Mouse (Mus musculus): ENCODE results near the gene Rem2.

Rem2 gene

GRCm38 (mm10) chr14:54488350-54488749 is 12.4 kb downstream of the Rem2 start:
- no peak for DNase-seq (ENCODE audit: low read depth, low spot score)

- DNase-seq (ENCODE audit: low read depth, low spot score) = no peak
These were observed 16.6 kb downstream of the Rem2 start for GRCm38 (mm10) chr14:54492345-54493131.

DNA sequence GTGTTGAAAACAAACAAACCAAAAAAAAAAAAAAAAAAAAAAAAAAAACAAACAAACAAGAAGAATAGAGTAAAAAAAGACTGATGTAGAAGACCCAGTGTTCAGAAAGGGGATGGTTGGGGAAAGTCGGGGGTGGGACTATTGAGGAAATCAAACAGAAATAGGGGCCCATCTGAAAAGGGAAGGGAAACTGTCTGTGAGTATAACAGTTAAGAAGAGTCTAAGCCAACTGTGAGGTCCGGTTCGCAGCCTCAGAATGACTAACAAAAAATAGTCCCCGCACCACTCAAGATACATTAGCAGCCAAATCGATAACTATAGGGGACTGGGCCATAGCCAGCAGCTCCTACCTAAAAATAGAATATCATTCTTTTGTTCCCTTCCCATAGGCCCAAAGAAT is 17.3 kb downstream of the Rem2 start:
- no peak for DNase-seq (ENCODE audit: low read depth, low spot score)

DNA sequence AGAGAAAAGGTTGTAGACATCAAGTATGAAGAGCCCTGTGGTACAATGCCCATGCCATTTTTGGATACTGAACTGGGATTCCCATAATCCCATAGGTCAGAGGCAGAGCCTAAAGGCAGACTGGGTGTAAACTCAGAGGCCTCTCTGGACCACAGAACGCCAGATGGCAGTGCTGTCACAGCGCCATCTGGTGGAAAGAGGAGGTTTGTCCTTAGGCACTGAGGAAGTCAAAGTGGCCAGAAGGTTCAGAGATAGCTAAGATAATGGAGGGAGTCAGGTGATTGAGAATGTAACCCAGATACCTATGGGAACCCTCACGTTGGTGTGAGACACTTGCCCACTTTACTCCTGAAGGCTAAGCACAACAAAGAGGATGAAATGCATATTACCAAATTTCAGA is 18.3 kb downstream of the Rem2 start:
- DNase-seq (ENCODE audit: low read depth, low spot score) = peak; percentile 75

GRCm38 (mm10) chr14:54496706-54497105 is 20.8 kb downstream of the Rem2 start:
- DNase-seq (ENCODE audit: low read depth, low spot score) = no peak

DNA sequence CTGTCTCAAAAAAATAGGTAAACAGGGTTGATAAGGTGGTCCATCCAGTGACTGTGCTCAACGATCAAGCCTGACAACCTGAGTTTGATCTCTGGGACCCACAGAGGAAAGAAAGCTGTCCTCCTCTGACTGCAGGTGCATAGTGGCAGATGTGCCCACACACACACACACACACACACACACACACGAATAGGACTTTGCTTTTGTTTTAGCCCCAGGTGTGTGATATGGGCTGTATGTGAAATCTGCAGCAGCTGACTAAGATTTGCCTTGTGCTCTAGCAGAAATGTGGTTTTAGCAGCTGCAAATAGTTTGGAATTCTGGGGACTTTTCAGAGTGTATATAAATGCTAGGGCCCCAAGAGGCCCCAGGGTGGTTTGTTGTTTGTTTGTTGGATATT is 23.4 kb downstream of the Rem2 start:
- no peak for DNase-seq (ENCODE audit: low read depth, low spot score)

GRCm38 (mm10) chr14:54501365-54501764 is 25.5 kb downstream of the Rem2 start:
- no peak for DNase-seq (ENCODE audit: low read depth, low spot score)

- no peak for DNase-seq (ENCODE audit: low read depth, low spot score)
These were observed 27.2 kb downstream of the Rem2 start for GRCm38 (mm10) chr14:54503092-54503491.

- no peak for DNase-seq (ENCODE audit: low read depth, low spot score)
These were observed 33.9 kb downstream of the Rem2 start for GRCm38 (mm10) chr14:54509774-54510173.

DNA sequence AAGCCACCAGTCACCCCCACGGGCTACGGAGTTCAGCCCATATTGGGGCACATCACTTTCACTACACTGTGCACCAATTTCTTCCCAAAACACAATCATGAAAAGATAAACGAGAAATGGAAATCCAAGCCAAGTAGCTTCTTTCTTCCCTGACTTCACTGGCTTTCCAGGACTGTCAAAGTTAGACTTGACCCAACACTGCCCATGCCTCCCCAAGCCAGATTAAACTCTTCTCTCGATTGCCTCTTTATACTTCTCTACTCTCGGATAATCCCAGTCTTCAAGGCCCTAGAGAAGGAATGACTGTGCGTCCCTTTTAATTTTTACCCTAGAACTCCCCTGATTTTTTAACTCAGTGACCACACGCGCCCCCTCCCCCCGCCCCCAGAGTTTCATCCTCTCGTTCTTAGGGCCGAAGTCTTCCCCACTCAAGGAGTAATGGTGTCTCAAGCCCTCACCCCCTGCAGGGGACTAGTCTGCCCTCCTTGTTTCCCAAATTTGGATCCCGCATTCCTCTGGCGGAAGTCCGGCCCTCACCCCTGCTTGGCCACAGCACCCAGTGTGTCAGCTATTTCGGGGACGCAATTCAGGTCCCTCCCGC is 40.9 kb downstream of the Rem2 start:
- DNase-seq (ENCODE audit: low read depth, low spot score) = no peak

DNA sequence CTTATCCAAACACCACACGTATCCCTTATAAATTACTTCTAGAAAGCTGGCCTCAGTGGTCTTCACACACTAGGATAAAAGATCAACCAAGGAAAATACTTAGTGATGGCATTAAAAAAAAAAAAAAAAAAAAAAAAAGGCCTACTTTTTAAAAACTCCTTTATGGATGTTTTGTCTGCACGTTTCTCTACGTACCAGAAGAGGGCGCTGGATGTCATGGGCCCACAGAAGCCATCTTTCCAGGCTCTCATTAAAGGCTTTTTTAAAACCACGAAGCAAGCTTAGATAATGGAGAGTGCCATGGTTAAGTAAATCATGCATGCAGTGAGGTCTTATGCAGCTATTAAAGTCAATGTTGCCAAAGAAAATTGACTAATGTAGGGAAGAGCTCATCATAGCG is 47.7 kb downstream of the Rem2 start:
- DNase-seq (ENCODE audit: low read depth, low spot score) = no peak

DNA sequence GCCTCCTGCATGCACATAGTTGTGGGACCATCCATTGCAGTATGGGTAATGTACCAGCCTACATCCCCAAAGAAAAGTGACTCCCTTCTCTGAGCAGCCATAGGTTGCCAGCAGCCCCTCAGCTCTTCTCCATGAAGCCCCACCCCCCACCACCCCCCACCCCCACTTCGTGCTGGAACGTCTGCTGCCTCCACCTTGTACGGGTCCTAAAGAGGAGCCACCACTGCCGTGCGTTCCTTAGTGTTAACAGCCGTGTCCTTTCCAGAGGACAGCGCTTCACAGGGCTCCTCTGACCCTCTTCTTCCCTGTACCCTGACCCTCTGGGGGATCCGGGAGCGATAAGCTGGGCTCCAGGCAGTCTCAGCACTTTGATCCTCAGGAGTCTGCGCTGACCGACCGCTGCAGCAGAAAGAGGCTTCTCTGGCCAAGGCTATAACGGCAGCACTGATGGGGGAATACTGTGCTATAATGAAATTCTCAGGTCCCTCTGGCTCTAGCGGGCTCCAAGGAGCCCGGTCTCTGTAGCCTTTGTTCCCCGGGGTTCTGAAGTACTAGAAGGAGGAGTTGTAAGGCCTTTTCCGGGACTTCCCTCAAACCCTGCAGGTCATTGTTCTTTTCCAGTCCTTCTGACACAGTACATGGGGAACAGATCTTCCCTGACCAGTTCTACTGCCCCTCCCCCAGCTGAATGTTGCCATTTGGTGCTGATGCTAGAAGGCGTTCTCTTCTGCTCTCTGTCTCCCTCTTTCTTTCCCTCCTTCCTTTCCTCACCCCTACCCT is 51.5 kb downstream of the Rem2 start:
- DNase-seq (ENCODE audit: low read depth, low spot score) = peak; percentile 21

DNA sequence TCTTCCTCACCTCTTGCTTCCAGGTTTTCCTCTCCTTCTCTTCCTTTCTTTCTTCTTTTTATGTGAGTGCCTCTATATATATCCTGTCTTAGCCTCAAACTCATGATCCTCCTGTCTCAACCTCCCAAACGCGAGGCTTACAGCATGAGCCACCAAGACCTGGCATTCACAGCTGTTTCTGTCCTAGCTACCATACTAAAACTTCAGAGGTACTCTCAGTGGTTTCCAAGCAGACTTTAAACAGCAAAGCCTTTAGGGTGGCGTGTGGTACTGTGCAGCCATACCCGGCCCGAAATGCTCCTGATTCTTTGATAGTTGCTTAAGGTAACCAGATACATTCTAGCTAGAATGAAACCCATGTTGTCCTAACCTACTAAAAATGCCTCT is 52.1 kb downstream of the Rem2 start:
- DNase-seq (ENCODE audit: low read depth, low spot score) = peak; percentile 17

DNA sequence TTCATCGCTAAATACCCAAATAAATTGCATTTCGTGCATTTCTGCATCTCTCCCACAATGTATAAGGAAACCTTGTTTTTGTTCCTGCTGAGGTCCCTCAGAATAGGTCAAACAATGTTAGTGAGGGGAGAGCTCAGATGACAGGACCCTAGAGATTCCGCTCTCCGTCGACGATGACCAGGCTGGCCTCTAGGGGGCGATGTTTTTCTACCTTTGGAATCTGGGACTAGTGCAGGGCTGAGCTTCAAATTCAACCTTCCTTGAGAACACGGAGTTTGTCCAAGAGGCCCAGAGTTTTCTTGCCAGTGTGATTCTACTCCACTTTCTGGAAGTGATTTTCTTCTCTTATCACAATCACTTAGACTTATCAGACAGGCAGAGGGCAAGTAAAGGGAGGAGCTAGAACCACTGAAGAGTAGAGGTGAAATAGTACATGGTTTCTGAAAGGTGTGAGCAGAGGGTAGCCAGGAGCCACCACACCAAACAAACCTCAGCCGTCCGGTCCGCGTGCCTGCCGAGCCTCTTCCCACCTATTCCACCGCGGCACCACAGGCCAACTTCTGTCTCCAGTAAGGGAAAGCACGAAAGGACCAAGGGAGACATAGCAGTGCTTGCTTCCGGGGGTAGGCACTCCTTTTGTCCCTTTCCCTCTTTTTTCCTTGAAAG is 52.7 kb downstream of the Rem2 start:
- peak; percentile 91 for DNase-seq (ENCODE audit: low read depth, low spot score)

Data from forelimb bud, embryonic 11.5 days (tissue).